Mouse (Mus musculus) thymus, adult 2 months (tissue): ENCODE measurements around the gene Tbc1d10c. TPM values are rescaled to one million over a fixed set of nuclear protein-coding genes. Genes with fewer than 3 reads are reported as not detected.

Source experiments
- DNase-seq: peaks from one replicate; pipeline ENCODE4 v3.0.0; 2021
- H3K27ac ChIP-seq: fragments of 200-500 bp; 2 replicates; pipeline ENCODE4 v1.5.1; 2012; ENCODE audit warnings: low read length, control low read depth; ENCODE audit not compliant: control insufficient read depth, insufficient read depth
- H3K27me3 ChIP-seq: fragments of 200-500 bp; 2 replicates; pipeline ENCODE4 v1.6.1; 2012; ENCODE audit warnings: mild to moderate bottlenecking, low read length, moderate library complexity, mixed read lengths; ENCODE audit not compliant: control insufficient read depth, insufficient read depth
- H3K36me3 ChIP-seq: fragments of 200-500 bp; 2 replicates; pipeline ENCODE4 v1.6.1; 2012; ENCODE audit warnings: mild to moderate bottlenecking, low read length, moderate library complexity; ENCODE audit not compliant: control insufficient read depth, insufficient read depth
- H3K4me1 ChIP-seq: fragments of 200-500 bp; replicated peaks from 2 replicates; pipeline ENCODE4 v1.6.1; 2012; ENCODE audit warnings: low read length; ENCODE audit not compliant: control insufficient read depth, insufficient read depth
- H3K4me3 ChIP-seq: fragments of 200-500 bp; 2 replicates; pipeline ENCODE4 v1.5.1; 2012; ENCODE audit warnings: mild to moderate bottlenecking, low read length, control low read depth, moderate library complexity; ENCODE audit not compliant: control insufficient read depth, insufficient read depth
- CTCF ChIP-seq: fragments of 200-500 bp; IDR thresholded peaks from 2 replicates; pipeline ENCODE4 v1.5.1; 2012; ENCODE audit warnings: mild to moderate bottlenecking, control low read depth, low read length, moderate library complexity, borderline replicate concordance; ENCODE audit not compliant: control insufficient read depth, poor library complexity, insufficient read depth; ENCODE audit errors: extremely low read depth
- POLR2A ChIP-seq: fragments of 200-500 bp; IDR thresholded peaks from 2 replicates; pipeline ENCODE4 v1.6.1; 2012; ENCODE audit warnings: mild to moderate bottlenecking, low read length, control low read depth, moderate library complexity; ENCODE audit not compliant: control insufficient read depth, poor library complexity, insufficient read depth; ENCODE audit errors: extremely low read depth
- WGBS: fragments of 180-500 bp; shearing (Covaris S2); methylation state at CpG from one replicate; pipeline ENCODE4 v1.1.7; 2018; 5-methylcytosine and 5-hydroxymethylcytosine counted together
- polyA plus RNA-seq: library from polyadenylated mRNA; depleted of rRNA; stranded (reverse); fragments of >200 nt; gene quantifications from 2 replicates; pipeline ENCODE4 v1.2.3, GENCODE M21; 2012

Tbc1d10c gene
- polyA plus RNA-seq, 1 experiment, result 718 TPM

- no peak overlapping the region for H3K27ac ChIP-seq
- WGBS, result 80% methylated on average over 8 of the region's 8 CpGs
- peaks cover 40% of the 10 kb centered on the region for H3K4me1 ChIP-seq
- H3K36me3 ChIP-seq, result peaks cover 34% of the 10 kb centered on the region
- H3K4me3 ChIP-seq, result no peak overlapping the region
- no peak for DNase-seq
- no peaks in the 10 kb centered on the region for H3K27me3 ChIP-seq
- TF ChIP-seq POLR2A (no peak), CTCF (no peak)
Observed at GRCm38 (mm10) chr19:4194021-4194724, 3.1 kb upstream of the Tbc1d10c start.

DNA sequence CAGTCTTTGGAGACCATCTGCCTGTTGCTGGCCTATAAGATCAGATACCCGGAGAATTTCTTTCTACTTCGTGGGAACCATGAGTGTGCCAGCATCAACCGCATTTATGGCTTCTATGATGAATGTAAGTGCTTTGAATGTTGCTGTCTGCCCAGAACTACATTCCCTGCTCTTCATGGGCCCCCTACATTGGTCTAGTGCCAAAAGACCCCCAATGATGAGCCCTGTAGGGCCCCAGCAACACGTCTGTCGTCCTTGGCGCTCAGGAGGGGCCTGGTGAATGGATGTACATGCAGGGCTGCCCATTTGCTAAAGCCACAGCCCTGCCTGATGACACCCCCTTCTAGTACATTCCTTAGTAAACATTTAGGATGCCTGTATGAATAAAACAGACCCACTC, 2.0 kb upstream of the Tbc1d10c start:
- Histone ChIP-seq H3K27me3 (no peaks in the 10 kb centered on the region), H3K36me3 (peaks cover 34% of the 10 kb centered on the region), H3K27ac (no peak overlapping the region), H3K4me3 (peak overlapping the region; percentile 85; the same call in 1 of the 2 replicates), H3K4me1 (peaks cover 49% of the 10 kb centered on the region)
- DNase-seq, result no peak
- no peak for TF ChIP-seq CTCF
- TF ChIP-seq POLR2A, result no peak
- 48% methylated on average over 6 of the region's 6 CpGs for WGBS

DNA sequence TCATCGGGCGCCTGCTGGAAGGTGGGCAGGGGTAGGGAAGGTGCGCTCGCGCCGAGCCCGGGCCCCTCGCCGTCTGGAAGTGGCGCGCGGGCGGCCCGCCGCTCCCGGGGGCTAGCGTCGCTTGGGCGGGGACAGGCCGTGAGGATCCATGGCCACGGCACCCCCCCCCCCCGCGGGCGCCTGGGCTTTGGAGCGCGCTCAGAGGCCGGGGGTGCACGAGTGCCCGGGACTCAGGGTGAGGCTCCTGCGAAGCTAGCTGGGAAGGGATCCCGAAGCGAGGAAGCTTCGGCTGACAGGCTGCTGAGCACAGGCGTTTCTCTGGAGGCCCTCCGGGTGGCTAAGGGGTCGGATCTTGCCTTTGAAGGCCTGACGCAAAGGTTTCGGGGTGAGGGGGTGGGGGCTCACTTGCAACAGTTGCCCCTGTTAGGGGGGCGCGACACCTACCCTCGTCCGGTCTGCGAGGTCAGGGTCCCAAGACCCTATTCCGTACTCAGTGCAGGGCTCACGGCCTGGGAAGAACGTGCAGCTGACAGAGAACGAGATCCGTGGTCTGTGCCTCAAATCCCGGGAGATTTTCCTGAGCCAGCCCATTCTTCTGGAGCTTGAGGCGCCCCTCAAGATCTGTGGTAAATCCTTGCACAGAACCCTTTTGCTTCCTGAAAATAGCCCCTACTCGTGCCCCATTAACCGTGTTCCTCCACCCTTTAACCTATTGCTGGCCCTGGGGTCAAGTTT, 1.3 kb upstream of the Tbc1d10c start:
- peak overlapping the region; percentile 30 for H3K27ac ChIP-seq
- H3K27me3 ChIP-seq, result no peaks in the 10 kb centered on the region
- peaks cover 40% of the 10 kb centered on the region for H3K36me3 ChIP-seq
- peak overlapping the region; percentile 85 for H3K4me3 ChIP-seq
- DNase-seq, result no peak
- H3K4me1 ChIP-seq, result peaks cover 56% of the 10 kb centered on the region
- WGBS, result under 1% methylated on average over 52 of the region's 52 CpGs
- TF ChIP-seq POLR2A (no peak), CTCF (no peak)

DNA sequence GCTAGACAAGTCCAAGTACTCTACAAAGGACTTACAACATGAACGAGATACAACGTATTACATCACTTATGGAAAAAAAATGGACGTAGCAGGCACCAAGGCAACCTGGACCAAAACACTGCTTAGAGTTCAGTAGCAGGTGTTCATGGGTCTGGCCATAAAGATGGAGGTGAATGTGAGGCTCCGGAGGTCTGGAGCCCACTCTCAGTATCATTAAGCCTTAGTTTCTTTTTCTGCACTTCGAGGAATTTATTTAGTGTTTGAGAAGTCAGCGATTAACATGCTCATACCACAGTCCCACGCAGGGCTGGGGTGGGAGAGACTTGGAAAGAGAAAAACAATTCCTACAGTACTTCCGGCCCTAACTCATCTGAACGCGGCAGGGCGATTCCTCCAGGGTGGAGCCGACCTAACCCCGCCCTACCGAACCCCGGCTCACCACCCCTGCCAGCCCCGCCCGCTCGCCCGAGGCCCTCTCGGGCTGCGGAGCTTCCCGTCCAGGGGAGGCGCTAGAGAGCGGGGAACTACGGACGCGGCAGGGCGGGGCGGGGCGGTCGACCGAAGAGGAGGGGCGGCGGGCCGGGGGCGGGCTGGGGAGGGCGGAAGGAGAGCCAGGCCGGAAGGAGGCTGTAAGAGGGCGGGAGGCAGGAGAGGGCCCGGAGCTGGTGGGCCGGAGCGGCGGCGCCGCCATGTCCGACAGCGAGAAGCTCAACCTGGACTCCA, 605 bp upstream of the Tbc1d10c start, which contains the start of gene Ppp1ca:
Ppp1ca (plus strand) TSS at position 538 of the 723 bp plus-strand sequence.
- DNase-seq, result peak; percentile 98
- 2% methylated on average over 45 of the region's 47 CpGs for WGBS
- Histone ChIP-seq H3K27ac (peak within 1 kb of the TSS; percentile 91), H3K36me3 (peaks cover 44% of the 10 kb centered on the region), H3K4me3 (peak within 1 kb of the TSS; percentile 96), H3K27me3 (no peaks in the 10 kb centered on the region), H3K4me1 (peaks cover 58% of the 10 kb centered on the region)
- TF ChIP-seq CTCF (peak; percentile 77; the same call in 1 of the 2 replicates), POLR2A (peak; percentile 89)

GRCm38 (mm10) chr19:4189051-4189620, 1.9 kb downstream of the Tbc1d10c start:
- 11% methylated on average over 12 of the region's 12 CpGs for WGBS
- no peak for TF ChIP-seq CTCF
- 0 out of 2 replicates have a peak, but pooled peaks have one; percentile 19 for TF ChIP-seq POLR2A
- H3K36me3 ChIP-seq, result peaks cover 24% of the 10 kb centered on the region
- no peak for DNase-seq
- peaks cover 66% of the 10 kb centered on the region for H3K4me1 ChIP-seq
- peak overlapping the region; percentile 30 for H3K27ac ChIP-seq
- no peaks in the 10 kb centered on the region for H3K27me3 ChIP-seq
- peak overlapping the region; percentile 96 for H3K4me3 ChIP-seq

- no peak for DNase-seq
- TF ChIP-seq POLR2A (no peak), CTCF (no peak)
- H3K4me3 ChIP-seq, result peak overlapping the region; percentile 42
- peaks cover 36% of the 10 kb centered on the region for H3K36me3 ChIP-seq
- 16% methylated on average over 3 of the region's 3 CpGs for WGBS
- peaks cover 63% of the 10 kb centered on the region for H3K4me1 ChIP-seq
- peak overlapping the region; percentile 98 for H3K27ac ChIP-seq
- no peaks in the 10 kb centered on the region for H3K27me3 ChIP-seq
Observed at GRCm38 (mm10) chr19:4187303-4187702, 3.8 kb downstream of the Tbc1d10c start.
